Mouse (Mus musculus): ENCODE results near the gene Elmsan1. TPM values are rescaled to one million over a fixed set of nuclear protein-coding genes. Genes with fewer than 3 reads are reported as not detected.
A peak's percentile ranks its signal among the peaks of the same experiment; 100 is the strongest.

The Elmsan1 gene
- polyA plus RNA-seq, 1 experiment from 2014 or later: 2.8 TPM

- Histone ChIP-seq H3K4me3 (ENCODE audit: low read depth, low read length) (peak within 1 kb of the TSS; percentile 53), H3K9ac (replicated peaks) (peak within 1 kb of the TSS; percentile 23), H3K4me1 (ENCODE audit: insufficient read depth) (peaks cover 40% of the 10 kb centered on the region), H3K27ac (ENCODE audit: low read depth) (no peak within 1 kb of the TSS), H3K27me3 (ENCODE audit: insufficient read depth, low read length) (no peaks in the 10 kb centered on the region), H3K4me2 (ENCODE audit: low read depth, low read length) (peak within 1 kb of the TSS; percentile 76), H3K9me3 (ENCODE audit: low read length) (no peaks in the 10 kb centered on the region), H3K36me3 (replicated peaks; ENCODE audit: insufficient read depth, low read length) (peaks cover 21% of the 10 kb centered on the region)
- DNase-seq: peak; percentile 83
- TF ChIP-seq EP300 (IDR thresholded peaks at IDR 0.05; ENCODE audit: low read depth) (no peak), CTCF (IDR thresholded peaks at IDR 0.05; ENCODE audit: low read depth) (peak; percentile 62)
- 7% methylated on average over 50 of the region's 50 CpGs for WGBS (ENCODE audit: insufficient replicate concordance)
- ATAC-seq: peak; percentile 62
Observed at GRCm38 (mm10) chr12:84147954-84148621, 70.6 kb downstream of the Elmsan1 start, which contains the start of gene Pnma1. Gene Pnma1, minus strand, starts transcription at chr12:84148489.

DNA sequence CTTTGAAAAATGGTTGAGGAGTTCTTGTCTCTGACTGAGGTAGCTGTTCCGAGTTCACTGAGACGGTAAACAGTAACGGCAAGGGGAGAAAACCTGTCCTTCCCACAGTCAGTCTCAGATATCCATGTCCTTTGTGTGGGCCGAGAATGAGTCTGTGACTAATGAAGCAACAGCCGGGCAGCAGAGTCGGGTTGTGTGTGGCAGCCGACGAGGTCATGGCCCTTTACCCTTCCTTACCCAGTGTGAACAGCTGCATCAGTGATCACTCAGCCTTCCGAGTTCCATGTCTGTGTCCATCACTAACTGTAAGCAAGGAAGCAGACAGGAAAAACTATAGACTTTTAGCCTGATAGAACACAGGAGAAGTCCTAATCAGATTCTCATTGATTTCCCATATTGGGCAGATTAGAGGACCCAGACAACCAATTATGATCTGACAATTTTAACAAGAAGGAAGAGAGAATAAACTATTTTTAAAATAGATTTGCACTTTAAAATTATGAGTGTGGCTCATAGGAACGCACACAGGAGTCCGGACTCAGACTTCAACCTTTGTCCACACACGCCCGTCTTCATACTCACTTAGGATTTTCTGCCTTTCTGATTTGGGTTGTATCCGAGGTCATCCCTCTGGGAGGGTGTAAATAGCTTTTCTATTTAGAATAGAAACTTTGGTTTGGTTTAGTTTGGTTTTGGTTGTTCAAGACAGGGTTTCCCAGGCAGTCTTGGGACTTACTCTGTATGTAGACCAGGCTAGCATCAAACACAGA is 76.2 kb downstream of the Elmsan1 start:
- H3K27ac ChIP-seq (ENCODE audit: low read depth): no peak overlapping the region
- no peaks in the 10 kb centered on the region for H3K27me3 ChIP-seq (ENCODE audit: insufficient read depth, low read length)
- H3K4me2 ChIP-seq (ENCODE audit: low read depth, low read length): no peak overlapping the region
- peak; percentile 10 for DNase-seq
- WGBS (ENCODE audit: insufficient replicate concordance): 76% methylated on average over 14 of the region's 14 CpGs
- H3K4me1 ChIP-seq (ENCODE audit: insufficient read depth): no peaks in the 10 kb centered on the region
- ATAC-seq: no peak
- H3K9me3 ChIP-seq (ENCODE audit: low read length): no peaks in the 10 kb centered on the region
- TF ChIP-seq CTCF (IDR thresholded peaks at IDR 0.05; ENCODE audit: low read depth): no peak
- no peak for TF ChIP-seq EP300 (IDR thresholded peaks at IDR 0.05; ENCODE audit: low read depth)
- H3K9ac ChIP-seq (replicated peaks): no peak overlapping the region
- H3K4me3 ChIP-seq (ENCODE audit: low read depth, low read length): no peak overlapping the region
- H3K36me3 ChIP-seq (replicated peaks; ENCODE audit: insufficient read depth, low read length): 0 out of 2 replicates have a peak, but pooled peaks cover 3% of the 10 kb centered on the region

GRCm38 (mm10) chr12:84141271-84141670 is 77.4 kb downstream of the Elmsan1 start:
- H3K9ac ChIP-seq (replicated peaks): no peak overlapping the region
- no peak overlapping the region for H3K27ac ChIP-seq (ENCODE audit: low read depth)
- ATAC-seq (no peak), DNase-seq (no peak)
- no peaks in the 10 kb centered on the region for H3K9me3 ChIP-seq (ENCODE audit: low read length)
- 78% methylated on average over 4 of the region's 4 CpGs for WGBS (ENCODE audit: insufficient replicate concordance)
- peaks cover 5% of the 10 kb centered on the region; the same call in 1 of the 2 replicates for H3K36me3 ChIP-seq (replicated peaks; ENCODE audit: insufficient read depth, low read length)
- TF ChIP-seq EP300 (IDR thresholded peaks at IDR 0.05; ENCODE audit: low read depth): no peak
- TF ChIP-seq CTCF (IDR thresholded peaks at IDR 0.05; ENCODE audit: low read depth): no peak
- no peak overlapping the region for H3K4me2 ChIP-seq (ENCODE audit: low read depth, low read length)
- no peak overlapping the region for H3K4me3 ChIP-seq (ENCODE audit: low read depth, low read length)
- no peaks in the 10 kb centered on the region for H3K27me3 ChIP-seq (ENCODE audit: insufficient read depth, low read length)
- H3K4me1 ChIP-seq (ENCODE audit: insufficient read depth): no peaks in the 10 kb centered on the region

GRCm38 (mm10) chr12:84140135-84140534 is 78.5 kb downstream of the Elmsan1 start:
- no peaks in the 10 kb centered on the region for H3K4me1 ChIP-seq (ENCODE audit: insufficient read depth)
- H3K27me3 ChIP-seq (ENCODE audit: insufficient read depth, low read length): no peaks in the 10 kb centered on the region
- H3K9me3 ChIP-seq (ENCODE audit: low read length): no peaks in the 10 kb centered on the region
- peak; percentile 60; the same call in 1 of the 2 replicates for ATAC-seq
- H3K4me3 ChIP-seq (ENCODE audit: low read depth, low read length): no peak overlapping the region
- peaks cover 5% of the 10 kb centered on the region; the same call in 1 of the 2 replicates for H3K36me3 ChIP-seq (replicated peaks; ENCODE audit: insufficient read depth, low read length)
- DNase-seq: no peak
- no peak overlapping the region for H3K9ac ChIP-seq (replicated peaks)
- H3K27ac ChIP-seq (ENCODE audit: low read depth): no peak overlapping the region
- TF ChIP-seq CTCF (IDR thresholded peaks at IDR 0.05; ENCODE audit: low read depth): no peak
- H3K4me2 ChIP-seq (ENCODE audit: low read depth, low read length): no peak overlapping the region
- 62% methylated on average over 4 of the region's 4 CpGs for WGBS (ENCODE audit: insufficient replicate concordance)

GRCm38 (mm10) chr12:84137131-84137530 is 81.5 kb downstream of the Elmsan1 start:
- H3K27ac ChIP-seq (ENCODE audit: low read depth): no peak overlapping the region
- no peak overlapping the region for H3K4me3 ChIP-seq (ENCODE audit: low read depth, low read length)
- WGBS (ENCODE audit: insufficient replicate concordance): 88% methylated on average over 7 of the region's 7 CpGs
- H3K4me1 ChIP-seq (ENCODE audit: insufficient read depth): no peaks in the 10 kb centered on the region
- TF ChIP-seq CTCF (IDR thresholded peaks at IDR 0.05; ENCODE audit: low read depth) (no peak), EP300 (IDR thresholded peaks at IDR 0.05; ENCODE audit: low read depth) (no peak)
- ATAC-seq (no peak), DNase-seq (no peak)
- H3K4me2 ChIP-seq (ENCODE audit: low read depth, low read length): no peak overlapping the region
- H3K9me3 ChIP-seq (ENCODE audit: low read length): no peaks in the 10 kb centered on the region
- no peak overlapping the region for H3K9ac ChIP-seq (replicated peaks)
- no peaks in the 10 kb centered on the region for H3K27me3 ChIP-seq (ENCODE audit: insufficient read depth, low read length)
- peaks cover 5% of the 10 kb centered on the region; the same call in 1 of the 2 replicates for H3K36me3 ChIP-seq (replicated peaks; ENCODE audit: insufficient read depth, low read length)

DNA sequence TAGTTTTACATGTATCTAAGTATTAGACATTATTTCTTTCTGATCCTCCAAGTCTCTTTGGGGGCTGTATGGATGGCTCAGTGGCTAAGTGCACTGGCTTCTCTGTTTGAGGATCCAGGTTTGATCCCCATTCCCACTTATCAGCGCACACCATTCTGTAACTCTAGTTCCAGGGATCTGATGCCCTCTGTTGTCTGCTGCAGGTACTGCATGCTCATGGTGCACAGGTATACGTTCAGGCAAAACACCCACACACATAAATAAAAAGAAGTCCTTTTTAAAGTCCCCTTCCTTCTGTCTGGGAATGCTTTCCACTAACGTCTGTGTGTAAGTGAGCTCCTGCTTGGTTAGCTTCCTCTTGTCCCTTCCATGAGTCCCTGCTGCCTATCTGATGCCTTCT is 86.4 kb downstream of the Elmsan1 start:
- Histone ChIP-seq H3K27me3 (ENCODE audit: insufficient read depth, low read length) (no peaks in the 10 kb centered on the region), H3K36me3 (replicated peaks; ENCODE audit: insufficient read depth, low read length) (peaks cover 2% of the 10 kb centered on the region), H3K27ac (ENCODE audit: low read depth) (no peak overlapping the region), H3K4me1 (ENCODE audit: insufficient read depth) (no peaks in the 10 kb centered on the region), H3K9me3 (ENCODE audit: low read length) (no peaks in the 10 kb centered on the region), H3K4me3 (ENCODE audit: low read depth, low read length) (no peak overlapping the region), H3K9ac (replicated peaks) (no peak overlapping the region), H3K4me2 (ENCODE audit: low read depth, low read length) (no peak overlapping the region)
- DNase-seq: peak; percentile 62
- no peak for ATAC-seq
- TF ChIP-seq EP300 (IDR thresholded peaks at IDR 0.05; ENCODE audit: low read depth) (no peak), CTCF (IDR thresholded peaks at IDR 0.05; ENCODE audit: low read depth) (peak; percentile 82)
- WGBS (ENCODE audit: insufficient replicate concordance): 64% methylated on average over 3 of the region's 3 CpGs
